Mouse (Mus musculus): ENCODE measurements at regions not wholly inside any gene's neighbourhood (a gene's known extent, or its start where the extent isn't known, plus 50 kb on each side); places are given as distances from the start of the nearest gene placed in this dataset.

GRCm38 (mm10) chr7:72362690-72363089 is 56.3 kb upstream of the Mctp2 start:
- DNase-seq: peak; percentile 60

GRCm38 (mm10) chr7:72391323-72391722 is 84.9 kb upstream of the Mctp2 start:
- no peak for DNase-seq

GRCm38 (mm10) chr7:72400056-72400455 is 93.6 kb upstream of the Mctp2 start:
- peak; percentile 20 for DNase-seq

- no peak for DNase-seq
Observed at GRCm38 (mm10) chr7:72406131-72406530, 99.7 kb upstream of the Mctp2 start.

GRCm38 (mm10) chr7:72408409-72408986 is 102.1 kb upstream of the Mctp2 start:
- no peak for DNase-seq

GRCm38 (mm10) chr7:72438552-72438951 is 132.1 kb upstream of the Mctp2 start:
- DNase-seq: peak; percentile 20

GRCm38 (mm10) chr7:72442001-72442400 is 135.6 kb upstream of the Mctp2 start:
- DNase-seq: no peak

GRCm38 (mm10) chr7:72444016-72444415 is 137.6 kb upstream of the Mctp2 start:
- DNase-seq: no peak

GRCm38 (mm10) chr7:72444792-72445191 is 138.4 kb upstream of the Mctp2 start:
- DNase-seq: no peak

GRCm38 (mm10) chr7:72446911-72447310 is 140.5 kb upstream of the Mctp2 start:
- DNase-seq: no peak

- DNase-seq: no peak
Observed at GRCm38 (mm10) chr7:72462978-72463377, 156.6 kb upstream of the Mctp2 start.

GRCm38 (mm10) chr7:72464658-72465057 is 158.2 kb upstream of the Mctp2 start:
- DNase-seq: no peak

- no peak for DNase-seq
Observed at GRCm38 (mm10) chr7:72469691-72470090, 163.3 kb upstream of the Mctp2 start.

GRCm38 (mm10) chr7:72474751-72475150 is 168.3 kb upstream of the Mctp2 start:
- no peak for DNase-seq

GRCm38 (mm10) chr7:72478936-72479335 is 172.5 kb upstream of the Mctp2 start:
- DNase-seq: no peak

GRCm38 (mm10) chr7:72481275-72481674 is 174.9 kb upstream of the Mctp2 start:
- DNase-seq: no peak

- no peak for DNase-seq
Observed at GRCm38 (mm10) chr7:72490161-72490560, 183.8 kb upstream of the Mctp2 start.

- DNase-seq: peak; percentile 8
Observed at GRCm38 (mm10) chr7:72493292-72493691, 186.9 kb upstream of the Mctp2 start.

- no peak for DNase-seq
Observed at GRCm38 (mm10) chr7:72496933-72497631, 190.7 kb upstream of the Mctp2 start.

GRCm38 (mm10) chr7:72498562-72499230 is 192.3 kb upstream of the Mctp2 start:
- DNase-seq: no peak

GRCm38 (mm10) chr7:72499788-72500187 is 193.4 kb upstream of the Mctp2 start:
- no peak for DNase-seq

- DNase-seq: no peak
Observed at GRCm38 (mm10) chr7:72500190-72500589, 193.8 kb upstream of the Mctp2 start.

- DNase-seq: no peak
Observed at GRCm38 (mm10) chr7:72500996-72501395, 194.6 kb upstream of the Mctp2 start.

- DNase-seq: no peak
Observed at GRCm38 (mm10) chr7:72501431-72501830, 195.0 kb upstream of the Mctp2 start.

All from adrenal gland, postnatal 25 days (tissue).